Mouse (Mus musculus): ENCODE results near the gene Olfr1414. TPM values are rescaled to one million over a fixed set of nuclear protein-coding genes. Genes with fewer than 3 reads are reported as not detected.

The Olfr1414 gene
- polyA plus RNA-seq, 1 experiment, result not detected

DNA sequence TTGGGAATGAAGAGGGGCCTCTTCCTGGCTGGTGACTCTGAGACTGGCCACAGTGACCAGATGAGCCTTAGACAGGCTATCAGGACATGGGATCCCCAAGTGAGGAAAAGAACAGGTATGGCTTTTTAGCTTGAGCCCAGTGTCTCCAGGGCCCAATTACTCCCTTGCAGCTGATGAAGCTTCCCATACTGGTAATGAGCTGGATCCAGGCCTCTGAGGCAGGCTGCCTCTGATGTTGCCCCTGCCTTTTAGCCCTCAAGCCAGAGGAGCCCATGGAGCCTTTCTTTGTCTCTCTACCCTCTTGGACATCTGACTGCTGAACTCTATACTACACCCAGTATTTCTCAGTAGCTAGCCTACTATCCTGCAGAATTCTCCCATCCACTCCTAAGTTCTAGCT is 33.4 kb downstream of the Olfr1414 start, which contains the start of gene Olfr1416:
Olfr1416 (minus strand) TSS at position 101 of the 400 bp plus-strand sequence.
- TF ChIP-seq CTCF (IDR thresholded peaks at IDR 0.05; ENCODE audit: insufficient read depth, low read depth, low read length) (no peak), POLR2A (IDR thresholded peaks at IDR 0.05; ENCODE audit: insufficient read depth, low read depth, low read length) (no peak)
- Histone ChIP-seq H3K4me1 (ENCODE audit: control insufficient read depth, insufficient read depth, low read length) (no peaks in the 10 kb centered on the region), H3K27ac (ENCODE audit: insufficient read depth, low read depth, low read length) (no peak within 1 kb of the TSS), H3K4me3 (ENCODE audit: insufficient read depth, low read depth, low read length) (no peak within 1 kb of the TSS)

DNA sequence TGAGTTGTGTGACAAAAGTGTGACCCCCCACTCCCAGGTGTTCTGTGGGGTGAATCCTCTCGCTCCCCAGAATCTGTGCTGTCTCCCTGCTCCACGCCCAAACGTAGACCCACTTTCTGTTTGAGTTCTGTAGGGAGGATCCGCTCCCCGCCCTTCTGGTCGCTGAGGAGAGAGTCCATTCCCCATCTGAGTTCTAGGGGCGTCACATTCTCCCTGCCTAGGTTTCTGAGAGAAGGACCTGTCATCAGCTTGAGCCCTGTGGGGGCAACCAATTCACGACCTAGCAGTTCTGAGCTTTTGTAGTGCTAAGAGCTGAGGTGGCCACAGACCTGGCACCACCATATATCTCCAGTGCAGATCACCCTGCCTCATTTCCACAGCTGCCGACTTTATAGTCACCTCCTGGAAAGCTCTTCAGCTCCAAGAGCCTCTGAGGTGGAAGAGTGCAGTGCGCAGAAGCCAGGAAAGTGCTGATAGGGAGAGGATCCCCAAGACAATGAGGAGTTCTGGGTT is 44.3 kb downstream of the Olfr1414 start:
- Histone ChIP-seq H3K4me3 (ENCODE audit: insufficient read depth, low read depth, low read length) (peak overlapping the region; percentile 99), H3K27ac (ENCODE audit: insufficient read depth, low read depth, low read length) (no peak overlapping the region), H3K4me1 (ENCODE audit: control insufficient read depth, insufficient read depth, low read length) (peaks cover 7% of the 10 kb centered on the region; the same call in 1 of the 2 replicates)
- TF ChIP-seq CTCF (IDR thresholded peaks at IDR 0.05; ENCODE audit: insufficient read depth, low read depth, low read length), result no peak
- WGBS, result 2% methylated on average over 10 of the region's 10 CpGs

DNA sequence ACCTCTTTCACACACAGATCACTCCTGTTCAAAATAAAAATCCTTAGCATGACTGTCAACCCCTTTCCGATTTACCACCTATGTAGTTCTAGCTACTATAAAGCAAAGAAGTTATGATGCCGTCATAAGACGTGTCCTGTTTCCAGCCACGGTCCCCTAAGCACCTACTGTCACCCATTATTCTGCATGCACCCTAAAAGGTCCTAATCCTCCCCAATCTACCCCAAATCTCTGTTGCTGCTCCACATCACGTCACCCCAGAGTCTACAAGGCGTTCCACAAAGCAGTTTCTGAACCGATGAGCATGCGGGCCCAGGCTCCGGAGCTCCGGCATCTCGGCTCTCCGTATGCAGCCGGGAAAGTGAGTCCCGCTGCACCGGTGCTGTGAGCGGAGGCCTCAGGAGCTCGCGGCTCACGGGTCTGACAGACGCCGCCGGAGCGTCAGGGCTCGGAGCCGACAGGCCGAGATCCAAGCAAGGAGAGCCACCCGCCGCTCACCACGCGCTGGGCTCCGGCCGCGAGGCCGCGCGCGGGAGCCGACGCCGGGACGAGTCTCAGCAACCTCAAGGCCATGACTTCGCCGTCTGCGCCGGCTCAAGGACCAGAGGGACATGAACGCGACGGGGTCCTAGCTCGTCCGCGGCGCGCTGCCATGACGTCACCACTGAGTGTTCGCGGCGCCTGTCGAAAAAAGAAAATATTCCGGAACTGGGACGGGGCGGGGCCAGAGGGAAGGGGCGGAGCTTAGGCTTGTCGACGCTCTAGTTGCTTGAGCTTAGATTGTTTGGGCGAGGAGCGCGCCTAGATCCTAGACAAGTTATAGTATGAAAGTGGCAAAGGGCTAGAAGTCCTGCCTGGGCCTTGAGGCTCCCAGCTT is 45.1 kb downstream of the Olfr1414 start, which contains the start of gene Ndufa10:
Ndufa10 (minus strand) TSS at position 696 of the 877 bp plus-strand sequence.
- peaks cover 7% of the 10 kb centered on the region; the same call in 1 of the 2 replicates for H3K4me1 ChIP-seq (ENCODE audit: control insufficient read depth, insufficient read depth, low read length)
- under 1% methylated on average over 67 of the region's 67 CpGs for WGBS
- peak within 1 kb of the TSS; percentile 99 for H3K4me3 ChIP-seq (ENCODE audit: insufficient read depth, low read depth, low read length)
- peak within 1 kb of the TSS; percentile 83 for H3K27ac ChIP-seq (ENCODE audit: insufficient read depth, low read depth, low read length)
- TF ChIP-seq CTCF (IDR thresholded peaks at IDR 0.05; ENCODE audit: insufficient read depth, low read depth, low read length) (no peak), POLR2A (IDR thresholded peaks at IDR 0.05; ENCODE audit: insufficient read depth, low read depth, low read length) (peak; percentile 51; the same call in 1 of the 2 replicates)

DNA sequence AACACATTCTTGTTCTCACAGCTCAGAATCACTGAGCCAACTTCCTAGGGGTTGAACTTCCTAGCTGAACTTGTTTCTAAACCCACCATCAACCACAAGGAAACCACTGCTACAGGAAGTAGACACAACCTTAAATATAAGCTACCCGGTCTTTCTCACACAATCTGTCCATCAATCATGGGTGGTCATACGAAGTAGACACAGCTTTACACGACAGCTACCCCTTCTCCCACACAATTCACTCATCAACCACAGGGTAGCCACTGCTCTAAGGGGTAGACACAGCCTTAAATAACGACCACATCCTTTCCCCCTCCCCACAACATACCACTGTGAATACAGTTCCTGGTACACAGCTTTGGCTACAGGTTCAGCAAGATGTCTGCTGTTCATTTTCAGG is 49.6 kb downstream of the Olfr1414 start:
- TF ChIP-seq POLR2A (IDR thresholded peaks at IDR 0.05; ENCODE audit: insufficient read depth, low read depth, low read length), result no peak
- no peak for TF ChIP-seq CTCF (IDR thresholded peaks at IDR 0.05; ENCODE audit: insufficient read depth, low read depth, low read length)
- Histone ChIP-seq H3K4me3 (ENCODE audit: insufficient read depth, low read depth, low read length) (no peak overlapping the region), H3K4me1 (ENCODE audit: control insufficient read depth, insufficient read depth, low read length) (peaks cover 2% of the 10 kb centered on the region; the same call in 1 of the 2 replicates), H3K27ac (ENCODE audit: insufficient read depth, low read depth, low read length) (no peak overlapping the region)
- 83% methylated on average over 4 of the region's 4 CpGs for WGBS

DNA sequence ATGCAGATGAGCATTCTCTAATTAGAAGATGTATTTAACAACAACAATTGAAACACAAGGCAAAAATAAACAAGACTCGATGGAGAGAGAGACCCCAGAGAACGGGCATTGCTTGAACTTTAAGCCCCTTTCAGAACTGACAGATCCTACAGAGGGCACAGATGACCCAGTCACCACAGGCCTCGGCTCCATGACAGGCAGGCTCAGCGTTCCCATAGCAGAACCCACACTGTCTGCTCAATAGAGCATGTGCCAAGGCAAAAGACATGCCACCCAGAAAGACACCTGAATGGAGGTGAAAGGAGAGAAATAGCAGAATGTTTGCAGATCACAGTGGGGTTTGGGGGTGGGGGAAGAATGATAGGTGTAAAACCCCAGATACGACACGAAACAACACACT is 60.0 kb downstream of the Olfr1414 start:
- TF ChIP-seq CTCF (IDR thresholded peaks at IDR 0.05; ENCODE audit: insufficient read depth, low read depth, low read length), result no peak
- no peak for TF ChIP-seq POLR2A (IDR thresholded peaks at IDR 0.05; ENCODE audit: insufficient read depth, low read depth, low read length)
- 72% methylated on average over 6 of the region's 6 CpGs for WGBS
- H3K27ac ChIP-seq (ENCODE audit: insufficient read depth, low read depth, low read length), result no peak overlapping the region
- H3K4me1 ChIP-seq (ENCODE audit: control insufficient read depth, insufficient read depth, low read length), result no peaks in the 10 kb centered on the region
- no peak overlapping the region for H3K4me3 ChIP-seq (ENCODE audit: insufficient read depth, low read depth, low read length)

DNA sequence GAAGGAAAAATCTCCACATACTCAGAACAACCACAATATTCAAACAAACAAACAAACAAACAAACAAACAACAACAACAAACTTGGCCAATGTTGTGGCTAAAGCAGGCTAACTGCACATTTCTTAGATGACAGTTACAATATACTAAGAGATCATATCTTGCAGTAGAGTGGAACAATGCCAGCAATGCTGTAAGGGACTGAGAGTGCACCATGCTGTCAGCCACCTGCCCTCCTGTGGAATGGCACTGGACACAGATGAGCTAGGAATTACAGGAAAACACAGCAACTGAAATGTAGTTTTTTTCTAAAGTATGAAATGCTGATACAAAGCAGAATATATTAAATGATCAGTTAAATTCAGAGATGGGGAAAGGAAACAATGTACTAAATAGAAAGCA is 60.7 kb downstream of the Olfr1414 start:
- H3K4me3 ChIP-seq (ENCODE audit: insufficient read depth, low read depth, low read length), result no peak overlapping the region
- no peaks in the 10 kb centered on the region for H3K4me1 ChIP-seq (ENCODE audit: control insufficient read depth, insufficient read depth, low read length)
- no peak overlapping the region for H3K27ac ChIP-seq (ENCODE audit: insufficient read depth, low read depth, low read length)
- TF ChIP-seq CTCF (IDR thresholded peaks at IDR 0.05; ENCODE audit: insufficient read depth, low read depth, low read length), result no peak
- no peak for TF ChIP-seq POLR2A (IDR thresholded peaks at IDR 0.05; ENCODE audit: insufficient read depth, low read depth, low read length)

Other genes with a start within 250 kb of the Olfr1414 start
- 207 TPM in 1 of 2 replicates, not detected in the other for gene Ndufa10, start 44.8 kb downstream of the Olfr1414 start, polyA plus RNA-seq (2012; ENCODE audit: insufficient read depth, insufficient read length, low replicate concordance, missing spikeins)
- gene Olfr1416, start 33.5 kb downstream of the Olfr1414 start, polyA plus RNA-seq (2012; ENCODE audit: insufficient read depth, insufficient read length, low replicate concordance, missing spikeins), result not detected in 2 replicates
- not detected in 2 replicates for gene Olfr1415, start 22.6 kb downstream of the Olfr1414 start, polyA plus RNA-seq (2012; ENCODE audit: insufficient read depth, insufficient read length, low replicate concordance, missing spikeins)
- gene Olfr1413, start 52.7 kb upstream of the Olfr1414 start, polyA plus RNA-seq (2012; ENCODE audit: insufficient read depth, insufficient read length, low replicate concordance, missing spikeins), result not detected in 2 replicates
- gene Olfr1412, start 67.1 kb upstream of the Olfr1414 start, polyA plus RNA-seq (2012; ENCODE audit: insufficient read depth, insufficient read length, low replicate concordance, missing spikeins), result not detected in 2 replicates
- not detected in 2 replicates for gene Olfr1411, start 75.8 kb upstream of the Olfr1414 start, polyA plus RNA-seq (2012; ENCODE audit: insufficient read depth, insufficient read length, low replicate concordance, missing spikeins)
- gene Olfr1410, start 87.1 kb upstream of the Olfr1414 start, polyA plus RNA-seq (2012; ENCODE audit: insufficient read depth, insufficient read length, low replicate concordance, missing spikeins), result not detected in 2 replicates
- gene Olfr12, start 99.1 kb upstream of the Olfr1414 start, polyA plus RNA-seq (2012; ENCODE audit: insufficient read depth, insufficient read length, low replicate concordance, missing spikeins), result not detected in 2 replicates
- not detected in 2 replicates for gene Cops9, start 123.3 kb upstream of the Olfr1414 start, polyA plus RNA-seq (2012; ENCODE audit: insufficient read depth, insufficient read length, low replicate concordance, missing spikeins)
- gene Otos, start 130.2 kb upstream of the Olfr1414 start, polyA plus RNA-seq (2012; ENCODE audit: insufficient read depth, insufficient read length, low replicate concordance, missing spikeins), result not detected in 2 replicates